Mouse (Mus musculus): Measurements from ENCODE around the gene Pard6b. TPM values are rescaled to one million over a fixed set of nuclear protein-coding genes. Genes with fewer than 3 reads are reported as not detected.

Pard6b gene
- 9.7 TPM for polyA plus RNA-seq (2014; fragmentation: Illumina TruSeq; extraction: RNeasy Lipid Tissue Mini Kit (QIAGEN cat#74804); ENCODE audit: low read depth, low replicate concordance)

GRCm38 (mm10) chr2:168080431-168081246 lies at the start of gene Pard6b:
Pard6b (plus strand) TSS chr2:168081004.

Other genes starting within 250 kb of the Pard6b start
- 26.2 TPM for gene Ptpn1, start 148.9 kb upstream of the Pard6b start, polyA plus RNA-seq (2014; fragmentation: Illumina TruSeq; extraction: RNeasy Lipid Tissue Mini Kit (QIAGEN cat#74804); ENCODE audit: low read depth, low replicate concordance)
- gene Ripor3, start 70.4 kb upstream of the Pard6b start, polyA plus RNA-seq (2014; fragmentation: Illumina TruSeq; extraction: RNeasy Lipid Tissue Mini Kit (QIAGEN cat#74804); ENCODE audit: low read depth, low replicate concordance), result not detected
- gene Adnp, start 126.1 kb downstream of the Pard6b start, polyA plus RNA-seq (2014; fragmentation: Illumina TruSeq; extraction: RNeasy Lipid Tissue Mini Kit (QIAGEN cat#74804); ENCODE audit: low read depth, low replicate concordance), result 14.8 TPM
- 99.9 TPM for gene Gm20716, start 149.4 kb downstream of the Pard6b start, polyA plus RNA-seq (2014; fragmentation: Illumina TruSeq; extraction: RNeasy Lipid Tissue Mini Kit (QIAGEN cat#74804); ENCODE audit: low read depth, low replicate concordance)
- gene Dpm1, start 149.6 kb downstream of the Pard6b start, polyA plus RNA-seq (2014; fragmentation: Illumina TruSeq; extraction: RNeasy Lipid Tissue Mini Kit (QIAGEN cat#74804); ENCODE audit: low read depth, low replicate concordance), result 139 TPM
- gene Mocs3, start 149.6 kb downstream of the Pard6b start, polyA plus RNA-seq (2014; fragmentation: Illumina TruSeq; extraction: RNeasy Lipid Tissue Mini Kit (QIAGEN cat#74804); ENCODE audit: low read depth, low replicate concordance), result 1.9 TPM
- 0.16 TPM for gene Kcng1, start 200.7 kb downstream of the Pard6b start, polyA plus RNA-seq (2014; fragmentation: Illumina TruSeq; extraction: RNeasy Lipid Tissue Mini Kit (QIAGEN cat#74804); ENCODE audit: low read depth, low replicate concordance)

All from sigmoid colon, adult 10 weeks (tissue).